Mouse (Mus musculus) CH12.LX (cell line): ENCODE measurements at regions not wholly inside any gene's neighbourhood (a gene's known extent, or its start where the extent isn't known, plus 50 kb on each side); places are given as distances from the start of the nearest gene placed in this dataset.

ENCODE experiments used
- CTCF ChIP-seq, 2 experiments: IDR thresholded peaks in 1 of 2; conservative IDR thresholded peaks in 1 of 2; 2 replicates each; pipeline ENCODE4 v1.5.1; 2011 to 2012; ENCODE audit warnings: low read depth in 2 of 2, low read length in 2 of 2, improper control_type of control experiment in 1 of 2, inconsistent platforms in 1 of 2, mild to moderate bottlenecking in 1 of 2, moderate library complexity in 1 of 2
- EP300 ChIP-seq: IDR thresholded peaks from 2 replicates; pipeline ENCODE4 v1.6.1; 2011; ENCODE audit warnings: low read length, improper control_type of control experiment
- ETS1 ChIP-seq: conservative IDR thresholded peaks from 2 replicates; pipeline ENCODE4 v1.6.1; 2012; ENCODE audit warnings: low read depth, mild to moderate bottlenecking, inconsistent platforms, low read length, improper control_type of control experiment, moderate library complexity
- HCFC1 ChIP-seq: IDR thresholded peaks from 2 replicates; pipeline ENCODE4 v1.6.1; 2012; ENCODE audit warnings: low read depth, mild to moderate bottlenecking, inconsistent platforms, low read length, improper control_type of control experiment
- MAX ChIP-seq: IDR thresholded peaks from 2 replicates; pipeline ENCODE4 v1.6.1; 2011; ENCODE audit warnings: low read length, improper control_type of control experiment
- POLR2A ChIP-seq: IDR thresholded peaks from 2 replicates; pipeline ENCODE4 v1.6.1; 2011; ENCODE audit warnings: low read depth, mild to moderate bottlenecking, improper control_type of control experiment, low read length
- RAD21 ChIP-seq: IDR thresholded peaks from 2 replicates; pipeline ENCODE4 v1.6.1; 2011; ENCODE audit warnings: low read depth, mild to moderate bottlenecking, low read length, improper control_type of control experiment, moderate library complexity
- ZNF384 ChIP-seq: IDR thresholded peaks from 2 replicates; pipeline ENCODE4 v1.6.1; 2012; ENCODE audit warnings: low read depth, low read length, improper control_type of control experiment, inconsistent platforms

- TF ChIP-seq HCFC1, result no peak
- TF ChIP-seq EP300, result no peak
- TF ChIP-seq ZNF384, result no peak
- no peak for TF ChIP-seq MAX
- TF ChIP-seq ETS1, result no peak
- no peak for TF ChIP-seq POLR2A
- TF ChIP-seq CTCF (conservative IDR thresholded peaks at IDR 0.05 in 1 of 2, IDR thresholded peaks at IDR 0.05 in 1 of 2; ENCODE audit: low read depth in 2 of 2, low read length in 2 of 2), result no peak
- no peak for TF ChIP-seq RAD21
Measured at GRCm38 (mm10) chr8:92459291-92459690, 101.9 kb downstream of the Irx5 start.
